Mouse (Mus musculus) liver, embryonic 14.5 days (tissue): Measurements from ENCODE around the gene Rbpjl. TPM values are rescaled to one million over a fixed set of nuclear protein-coding genes. Genes with fewer than 3 reads are reported as not detected.

Experiments
- ATAC-seq: fragments of 200-750 bp; cut with Nextera tagmentation; 2 replicates; pipeline ENCODE4 v1.8.0; 2017; ENCODE audit warnings: moderate number of reproducible peaks, mild to moderate bottlenecking, moderate library complexity; ENCODE audit not compliant: insufficient read depth
- DNase-seq, 3 experiments: peaks; one replicate each; pipeline ENCODE4 v3.0.0-alpha.2; 2012 to 2013; ENCODE audit warnings: low read depth in 3 of 3, low spot score in 3 of 3
- H3K27ac ChIP-seq: fragments of 300-500 bp; sonication (generic); 2 replicates; pipeline ENCODE4 v1.5.1; 2014; ENCODE audit warnings: moderate library complexity, mild to moderate bottlenecking, control low read depth, inconsistent platforms
- H3K27me3 ChIP-seq: fragments of 300-500 bp; sonication (generic); 2 replicates; pipeline ENCODE4 v1.6.1; 2014; ENCODE audit warnings: mild to moderate bottlenecking, low read length, moderate library complexity; ENCODE audit not compliant: control insufficient read depth, insufficient read depth
- H3K36me3 ChIP-seq: fragments of 300-500 bp; sonication (generic); replicated peaks from 2 replicates; pipeline ENCODE4 v1.6.1; 2014; ENCODE audit warnings: low read depth; ENCODE audit not compliant: control insufficient read depth, insufficient read depth
- H3K4me1 ChIP-seq, 2 experiments: fragments of 200-500 bp in 1 of 2; fragments of 300-500 bp in 1 of 2; sonication (generic) in 1 of 2; replicated peaks; 2 replicates each; pipeline ENCODE4 v1.6.1; 2012 to 2014; ENCODE audit warnings: antibody characterized with exemption in 1 of 2, inconsistent platforms in 1 of 2, low read length in 1 of 2; ENCODE audit not compliant: control insufficient read depth in 2 of 2, insufficient read depth in 2 of 2
- H3K4me2 ChIP-seq: fragments of 300-500 bp; sonication (generic); 2 replicates; pipeline ENCODE4 v1.6.1; 2014; ENCODE audit warnings: low read depth, mild to moderate bottlenecking, control low read depth, moderate library complexity
- H3K4me3 ChIP-seq, 2 experiments: fragments of 200-500 bp in 1 of 2; fragments of 300-500 bp in 1 of 2; sonication (generic) in 1 of 2; 2 replicates each; pipeline ENCODE4 v1.5.1; 2012 to 2014; ENCODE audit warnings: low read depth in 2 of 2, low read length in 2 of 2, mild to moderate bottlenecking in 2 of 2, control low read depth in 1 of 2, inconsistent platforms in 1 of 2, moderate library complexity in 1 of 2; ENCODE audit not compliant: insufficient read depth in 1 of 2
- H3K9ac ChIP-seq: fragments of 300-500 bp; sonication (generic); replicated peaks from 2 replicates; pipeline ENCODE4 v1.6.1; 2014; ENCODE audit warnings: mild to moderate bottlenecking, control low read depth, moderate library complexity
- H3K9me3 ChIP-seq: fragments of 300-500 bp; sonication (generic); 2 replicates; pipeline ENCODE4 v1.6.1; 2016; ENCODE audit warnings: low read length, mixed read lengths; ENCODE audit not compliant: control insufficient read depth
- CTCF ChIP-seq: IDR thresholded peaks from 2 replicates; pipeline ENCODE4 v1.5.1; 2016; ENCODE audit warnings: antibody characterized with exemption, low read depth, control low read depth
- EP300 ChIP-seq: IDR thresholded peaks from 2 replicates; pipeline ENCODE4 v1.6.1; 2016; ENCODE audit warnings: antibody characterized with exemption, low read depth
- WGBS: fragments of 180-500 bp; shearing (Covaris S2); extraction: QIAGEN DNeasy Blood & Tissue Kit; methylation state at CpG from one replicate; pipeline ENCODE4 v1.1.7; 2014; ENCODE audit not compliant: insufficient replicate concordance; 5-methylcytosine and 5-hydroxymethylcytosine counted together
- polyA plus RNA-seq, 2 experiments: library from polyadenylated mRNA; depleted of rRNA in 1 of 2; stranded (reverse) in 1 of 2; unstranded in 1 of 2; fragments of >200 nt; fragmentation: Nextera tagmentation in 1 of 2; extraction: Ambion mirVana in 1 of 2; gene quantifications; 2 replicates each; pipeline versions ENCODE4 v1.2.1 to v1.2.3; 2012 to 2014

Gene Rbpjl
- polyA plus RNA-seq, 2 experiments, result 0.05 to 0.06 TPM

DNA sequence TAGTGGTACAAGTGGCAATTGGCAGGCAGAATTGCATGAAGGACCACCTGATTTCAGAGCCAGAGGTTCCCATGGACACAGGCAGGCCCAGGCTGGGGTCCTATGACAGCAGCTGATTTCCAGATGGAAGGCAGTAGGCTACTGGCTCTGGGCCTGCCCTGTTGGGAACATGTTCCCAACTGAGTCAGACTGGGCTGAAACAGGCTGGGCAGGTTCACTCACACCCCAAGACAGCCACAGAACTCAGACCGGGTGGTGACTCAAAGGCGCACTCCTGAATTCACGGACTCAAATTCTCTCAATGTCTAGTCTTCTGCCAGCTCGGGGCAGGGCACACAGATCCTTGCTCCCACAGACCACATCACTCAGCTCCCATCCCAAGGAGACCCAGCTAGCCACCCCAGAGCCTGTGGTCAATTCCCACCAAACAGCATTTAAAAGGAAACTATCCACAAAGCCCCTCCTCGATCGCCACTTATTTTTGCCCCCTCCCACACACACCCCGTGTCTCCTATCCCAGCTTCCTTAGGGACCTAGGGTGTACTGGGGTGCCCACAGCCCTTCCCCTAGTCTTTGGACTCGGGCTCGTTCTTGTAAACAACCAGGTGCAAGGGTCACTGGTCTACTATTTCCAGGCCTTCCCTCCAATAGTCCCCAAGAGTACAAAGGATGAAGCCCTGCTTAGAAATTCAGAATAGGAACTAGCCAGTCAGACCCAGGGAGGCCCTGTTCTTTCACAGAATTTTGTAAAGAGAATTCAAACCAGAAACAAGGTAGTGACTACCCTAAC, 28.9 kb downstream of the Rbpjl start:
- Histone ChIP-seq H3K27me3 (no peaks in the 10 kb centered on the region), H3K4me2 (peak overlapping the region; percentile 35), H3K4me1 (peaks cover 0 to 14% of the 10 kb centered on the region in 2 experiments; a peak in 2 of 4 replicates), H3K36me3 (no peaks in the 10 kb centered on the region), H3K9me3 (no peaks in the 10 kb centered on the region), H3K4me3 (no peak overlapping the region), H3K27ac (no peak overlapping the region), H3K9ac (no peak overlapping the region)
- WGBS, result 53% methylated on average over 9 of the region's 9 CpGs
- no peak for TF ChIP-seq EP300
- no peak for DNase-seq
- no peak for ATAC-seq

DNA sequence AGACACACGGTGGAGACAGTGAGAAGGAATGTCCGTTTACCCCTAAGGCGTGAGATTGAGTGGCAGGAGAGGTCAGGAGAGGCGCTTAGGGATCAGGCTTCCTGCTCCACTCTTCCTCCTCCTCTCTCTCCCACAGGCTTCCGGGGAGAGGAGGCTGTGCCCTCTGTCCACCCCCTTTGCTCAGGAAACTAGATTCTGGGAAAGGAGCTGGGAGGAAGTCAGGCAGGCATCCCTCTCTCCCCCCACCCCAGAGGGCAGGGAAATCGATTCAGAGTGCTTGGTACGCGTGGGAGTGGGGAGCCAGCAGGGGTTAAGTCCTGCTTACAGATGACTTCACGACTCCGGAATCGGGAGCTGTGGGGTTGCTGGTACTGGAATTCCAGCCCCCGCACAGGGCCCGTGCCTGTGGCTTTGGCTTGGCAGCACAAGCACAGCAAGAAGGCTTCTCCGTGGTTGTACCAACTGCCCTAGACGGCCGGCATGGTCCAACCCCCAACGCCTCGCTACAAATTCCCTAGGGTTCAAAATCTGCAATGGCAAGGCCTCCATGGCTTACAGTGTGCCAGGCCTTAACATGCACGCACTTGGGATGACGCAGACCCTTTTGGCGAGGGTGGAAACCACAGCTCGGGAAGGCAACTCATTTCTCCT, 29.7 kb downstream of the Rbpjl start:
- WGBS, result 16% methylated on average over 22 of the region's 22 CpGs
- Histone ChIP-seq H3K4me1 (peaks cover 0 to 14% of the 10 kb centered on the region in 2 experiments; a peak in 2 of 4 replicates), H3K9ac (no peak overlapping the region), H3K27me3 (no peaks in the 10 kb centered on the region), H3K36me3 (no peaks in the 10 kb centered on the region), H3K4me2 (peak overlapping the region; percentile 35), H3K27ac (peak overlapping the region; percentile 31; the same call in 1 of the 2 replicates), H3K4me3 (no peak overlapping the region), H3K9me3 (no peaks in the 10 kb centered on the region)
- DNase-seq (no peak), ATAC-seq (no peak)
- TF ChIP-seq EP300 (no peak), CTCF (no peak)

DNA sequence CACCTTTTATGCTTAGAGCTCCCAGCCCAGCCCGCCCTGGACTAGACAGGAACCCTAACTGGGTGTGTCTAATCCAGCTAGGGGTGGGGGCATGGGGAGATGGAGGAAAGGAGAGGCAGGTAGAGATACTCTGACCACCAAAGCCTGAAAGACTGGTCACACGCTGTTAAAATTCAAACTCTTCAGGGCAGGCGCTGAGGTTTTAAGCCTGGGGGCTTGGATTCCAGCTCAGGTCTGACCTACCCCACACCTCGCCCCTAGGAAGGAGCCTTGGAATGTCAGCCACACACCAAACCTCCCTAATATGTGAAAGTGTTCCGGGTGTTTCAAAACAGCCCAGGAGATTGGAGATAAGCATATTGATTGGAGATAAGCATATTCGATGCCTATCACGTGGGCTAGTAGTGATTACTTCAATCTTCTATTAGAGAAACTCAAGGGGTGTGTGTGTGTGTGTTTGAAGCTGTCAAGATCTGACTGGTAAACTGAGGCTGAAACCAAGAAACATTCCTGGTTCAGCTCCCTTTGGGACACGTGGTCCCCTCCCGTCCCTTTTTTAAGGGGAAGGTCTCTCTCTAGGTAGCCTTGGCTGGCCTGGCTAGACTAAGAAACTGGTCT, 30.4 kb downstream of the Rbpjl start:
- TF ChIP-seq EP300, result no peak
- TF ChIP-seq CTCF, result no peak
- no peaks in the 10 kb centered on the region for H3K9me3 ChIP-seq
- no peak overlapping the region for H3K4me3 ChIP-seq
- peak overlapping the region; percentile 35 for H3K4me2 ChIP-seq
- DNase-seq (no peak), ATAC-seq (no peak)
- H3K27ac ChIP-seq, result no peak overlapping the region
- no peak overlapping the region for H3K9ac ChIP-seq
- H3K4me1 ChIP-seq, result peaks cover 0 to 14% of the 10 kb centered on the region in 2 experiments; a peak in 2 of 4 replicates
- WGBS, result 49% methylated on average over 9 of the region's 9 CpGs
- H3K27me3 ChIP-seq, result no peaks in the 10 kb centered on the region
- H3K36me3 ChIP-seq, result no peaks in the 10 kb centered on the region

DNA sequence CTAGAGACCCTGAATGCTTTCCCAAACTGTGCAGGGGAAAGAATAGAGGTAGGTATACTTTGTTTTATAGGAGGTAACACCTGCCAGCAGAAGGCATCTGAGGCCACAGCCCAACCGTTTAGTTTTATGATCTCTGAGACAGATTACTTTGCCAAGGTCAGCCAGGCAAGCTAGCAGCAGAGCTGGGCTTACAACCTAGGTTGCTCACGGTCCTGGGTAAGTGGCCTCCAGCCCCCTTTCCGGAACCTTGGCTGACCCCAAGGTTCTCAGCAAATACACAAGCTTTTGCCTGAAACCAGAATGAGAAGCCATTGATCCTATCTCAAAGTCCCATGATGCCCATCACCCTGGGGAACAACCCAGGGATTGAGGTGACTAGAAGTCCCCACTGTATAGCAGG, 31.7 kb downstream of the Rbpjl start:
- H3K27me3 ChIP-seq, result no peaks in the 10 kb centered on the region
- ATAC-seq (no peak), DNase-seq (no peak)
- no peak overlapping the region for H3K4me3 ChIP-seq
- no peak overlapping the region for H3K9ac ChIP-seq
- H3K27ac ChIP-seq, result no peak overlapping the region
- TF ChIP-seq EP300 (no peak), CTCF (no peak)
- WGBS, result 47% methylated on average over 3 of the region's 3 CpGs
- no peaks in the 10 kb centered on the region for H3K36me3 ChIP-seq
- H3K4me1 ChIP-seq, result peaks cover 0 to 14% of the 10 kb centered on the region in 2 experiments; a peak in 2 of 4 replicates
- H3K4me2 ChIP-seq, result no peak overlapping the region; the same call in 1 of the 2 replicates
- no peaks in the 10 kb centered on the region for H3K9me3 ChIP-seq
